Mouse (Mus musculus): ENCODE results near the gene Per3.

The Per3 gene

DNA sequence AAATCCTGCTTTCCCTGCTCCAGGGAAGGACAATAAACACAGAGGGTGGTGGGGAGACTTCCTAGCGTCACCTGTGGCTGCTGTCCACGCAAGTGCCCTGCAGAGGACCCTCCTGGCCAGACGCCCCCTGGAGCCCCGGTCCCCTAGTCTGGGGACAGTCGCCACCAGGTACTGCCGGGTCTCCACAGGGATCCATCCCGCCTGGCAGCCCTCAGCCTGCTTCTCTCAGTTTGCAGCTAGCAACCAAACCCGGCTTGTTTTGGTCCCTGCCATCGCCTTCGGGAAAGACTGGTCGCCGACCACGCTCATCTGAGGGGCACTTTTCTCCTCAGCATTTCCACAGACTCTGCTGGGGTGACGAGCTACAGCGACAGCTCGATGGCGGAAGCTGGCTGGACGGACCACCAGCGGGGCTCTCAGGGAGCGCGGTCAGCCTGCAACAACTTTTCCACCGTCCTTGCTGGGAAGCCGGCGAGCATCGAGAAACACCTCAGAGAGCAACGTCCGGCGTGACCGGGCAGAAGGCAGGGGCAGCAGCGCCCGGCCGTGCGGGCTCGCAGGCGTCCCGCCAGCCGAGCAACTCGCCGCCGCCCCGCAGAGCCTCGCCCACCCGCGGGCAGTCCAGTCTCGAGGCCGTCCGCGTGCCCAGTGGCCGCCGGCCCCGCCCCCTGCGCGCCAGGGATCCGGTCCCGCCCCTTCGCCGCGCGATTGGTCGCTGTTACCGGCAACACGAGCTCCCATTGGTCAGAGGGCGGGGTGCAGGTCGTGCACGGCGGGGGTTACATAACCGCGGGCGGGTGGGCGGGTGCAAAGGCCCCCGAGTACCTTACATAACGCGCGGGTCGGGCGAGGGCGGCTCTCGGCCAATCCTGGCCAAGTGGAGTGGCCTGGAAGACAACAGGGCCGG lies at the start of gene Per3:
Per3 (minus strand) TSS at position 629 of the 907 bp plus-strand sequence.
- peak; percentile 82 for DNase-seq (ENCODE audit: low read depth)

DNA sequence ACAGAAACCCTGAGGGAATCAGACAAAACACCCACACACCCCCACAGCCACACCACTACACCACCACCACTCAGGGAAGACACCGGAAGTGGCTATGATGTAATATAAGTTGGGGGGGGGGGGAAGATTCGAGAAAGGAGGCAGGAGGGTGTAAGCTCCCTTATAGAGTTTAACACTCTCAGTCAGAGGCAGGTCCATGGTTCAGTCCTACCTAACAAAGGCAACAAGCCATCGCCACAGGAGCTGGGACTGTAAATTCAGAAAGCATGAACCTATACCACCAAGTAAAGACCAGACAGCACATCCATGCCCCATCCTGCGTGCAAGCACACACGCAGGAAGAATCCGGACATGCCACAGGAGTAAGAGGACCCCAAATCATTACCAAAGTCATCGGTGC lies 44.8 kb upstream of the Per3 start, which contains the start of gene Gm13090:
Gm13090 (plus strand) TSS at position 301 of the 400 bp plus-strand sequence.
- DNase-seq (ENCODE audit: low read depth): no peak

GRCm38 (mm10) chr4:151088819-151089218 lies 44.4 kb upstream of the Per3 start:
- DNase-seq (ENCODE audit: low read depth): no peak

DNA sequence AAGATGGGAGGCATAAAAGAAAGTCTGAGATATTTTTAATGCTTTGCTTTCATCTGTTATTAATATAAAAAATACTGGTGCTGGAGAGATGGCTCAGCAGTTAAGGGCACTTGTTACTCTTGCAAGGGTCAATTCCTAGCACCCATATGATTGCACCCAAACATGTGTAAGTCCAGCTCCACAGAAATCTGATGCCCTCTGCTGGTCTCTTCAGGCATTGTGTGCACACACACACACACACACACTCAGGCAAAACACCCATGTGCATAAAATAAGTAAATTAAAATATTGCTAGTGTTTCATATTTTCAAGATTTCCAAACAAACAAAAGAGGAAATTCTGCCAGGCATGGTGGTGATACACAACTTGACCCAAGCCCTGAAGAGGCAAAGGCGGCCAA lies 42.9 kb upstream of the Per3 start:
- DNase-seq (ENCODE audit: low read depth): no peak

- no peak for DNase-seq (ENCODE audit: low read depth)
Observed at GRCm38 (mm10) chr4:151083027-151083426, 38.6 kb upstream of the Per3 start.

GRCm38 (mm10) chr4:151081977-151082376 lies 37.5 kb upstream of the Per3 start:
- no peak for DNase-seq (ENCODE audit: low read depth)

DNA sequence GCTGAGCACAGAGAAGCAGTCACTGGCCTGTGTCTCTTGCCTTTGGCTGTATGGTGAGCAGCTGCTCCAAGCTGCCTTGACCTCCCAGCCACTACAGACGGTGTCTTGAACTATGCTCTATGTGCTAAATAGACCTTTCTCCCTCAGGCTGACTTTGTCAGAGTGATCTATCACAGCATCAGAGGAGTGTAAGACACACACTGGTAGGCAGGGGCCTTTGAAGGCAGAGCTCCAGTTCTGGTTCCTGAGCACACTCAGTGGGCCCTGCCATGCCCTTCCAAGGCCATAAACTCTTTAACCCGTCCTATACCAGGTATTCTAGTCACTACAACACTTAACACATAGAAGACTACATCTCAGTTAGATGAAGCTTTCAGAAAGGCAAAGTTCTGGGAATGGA lies 36.9 kb upstream of the Per3 start:
- no peak for DNase-seq (ENCODE audit: low read depth)

DNA sequence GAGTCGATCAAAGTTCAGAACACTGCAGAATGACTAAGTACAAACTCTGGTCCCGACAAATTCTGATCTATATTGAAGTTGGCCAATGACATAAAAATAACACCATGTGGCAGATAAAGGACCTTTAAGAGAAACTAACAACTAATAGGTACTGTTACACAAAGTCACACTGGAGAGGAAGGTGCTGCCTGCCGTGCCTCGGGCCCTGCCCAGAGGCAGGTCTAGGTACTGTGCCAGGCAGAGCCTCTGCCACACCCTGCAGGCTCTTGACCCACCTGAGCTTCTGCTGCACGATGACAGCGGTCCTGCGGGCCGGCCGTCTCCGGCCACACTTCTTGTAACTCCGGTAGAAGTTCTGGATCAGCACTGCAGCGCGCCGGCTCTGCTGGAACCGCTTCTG lies 30.4 kb upstream of the Per3 start:
- no peak for DNase-seq (ENCODE audit: low read depth)

- peak; percentile 27 for DNase-seq (ENCODE audit: low read depth)
Observed at GRCm38 (mm10) chr4:151073108-151073744, 28.8 kb upstream of the Per3 start.

DNA sequence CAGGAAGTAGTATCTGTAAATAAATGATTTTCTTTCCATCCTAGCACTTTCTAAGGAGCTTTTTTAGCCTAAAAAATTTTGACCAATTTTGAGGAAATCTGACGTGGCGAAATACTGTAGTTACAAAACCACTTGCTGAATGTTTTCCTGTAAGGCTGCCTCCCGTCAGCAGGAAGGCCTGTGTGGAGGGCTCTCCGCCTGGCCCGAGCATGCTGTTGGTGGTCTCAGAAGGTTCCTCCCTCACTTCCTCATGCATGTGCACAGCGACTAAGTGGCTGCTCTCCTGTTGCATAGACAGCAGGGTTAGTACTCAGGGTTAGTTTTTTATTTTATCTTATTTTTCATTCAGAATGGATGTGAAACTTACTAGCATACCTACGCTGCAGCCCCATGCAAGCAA lies 26.5 kb upstream of the Per3 start:
- DNase-seq (ENCODE audit: low read depth): no peak

DNA sequence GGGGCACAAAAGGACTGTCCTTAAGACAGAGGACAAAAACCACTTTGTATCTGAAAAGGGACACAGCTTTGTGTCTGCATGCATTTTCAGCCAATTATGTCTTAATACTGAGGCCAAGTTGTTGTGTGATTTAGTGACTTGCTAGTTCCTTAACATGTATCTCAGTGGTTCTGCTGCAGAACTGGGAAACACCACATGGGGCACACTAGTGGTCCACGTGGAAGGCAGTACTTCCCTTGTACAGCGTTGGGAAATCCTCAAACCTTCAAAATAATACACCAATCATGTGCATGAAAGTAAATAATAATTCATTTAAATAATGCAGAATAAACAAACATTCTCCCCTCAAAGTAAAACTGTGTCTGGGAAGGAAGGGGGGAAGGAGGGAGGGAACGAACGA lies 24.3 kb upstream of the Per3 start:
- DNase-seq (ENCODE audit: low read depth): no peak

DNA sequence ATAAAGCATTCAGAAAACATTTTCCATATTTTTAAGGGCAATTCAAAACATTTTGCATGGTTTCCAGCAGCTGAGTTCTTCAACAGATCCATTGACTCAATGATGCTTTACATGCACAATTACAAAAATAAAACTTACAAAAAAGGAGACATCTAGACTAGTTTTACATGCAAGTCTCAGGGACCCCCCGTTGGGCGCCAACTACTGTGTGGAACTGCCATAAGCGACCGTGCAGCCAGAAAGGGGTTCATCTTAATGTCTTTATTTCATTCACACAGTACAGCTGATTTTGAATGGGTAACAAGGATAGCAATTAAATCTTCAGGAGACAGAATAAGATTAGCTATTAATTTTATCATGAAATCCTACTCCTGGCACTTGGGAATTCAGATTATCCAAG lies 15.1 kb upstream of the Per3 start:
- no peak for DNase-seq (ENCODE audit: low read depth)

DNA sequence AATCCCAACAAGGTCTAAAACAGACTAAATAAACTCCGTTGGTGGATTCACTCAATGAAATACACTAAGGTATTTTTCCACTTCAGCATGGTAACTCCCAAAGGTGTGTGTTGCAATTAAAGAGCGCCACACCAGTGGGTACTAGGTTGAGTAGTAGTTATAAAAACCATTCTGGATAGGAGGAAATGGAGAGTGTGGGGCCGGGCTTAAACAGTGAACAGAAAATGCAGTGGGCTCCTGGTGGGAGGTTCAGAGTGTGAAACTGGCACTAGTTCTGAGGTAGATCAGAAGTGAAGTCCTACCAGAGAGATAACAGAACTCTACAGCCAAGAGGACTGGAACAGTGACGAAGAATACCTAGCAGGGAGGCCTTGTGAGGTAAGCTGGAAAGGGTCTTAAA lies 14.2 kb upstream of the Per3 start:
- no peak for DNase-seq (ENCODE audit: low read depth)

DNA sequence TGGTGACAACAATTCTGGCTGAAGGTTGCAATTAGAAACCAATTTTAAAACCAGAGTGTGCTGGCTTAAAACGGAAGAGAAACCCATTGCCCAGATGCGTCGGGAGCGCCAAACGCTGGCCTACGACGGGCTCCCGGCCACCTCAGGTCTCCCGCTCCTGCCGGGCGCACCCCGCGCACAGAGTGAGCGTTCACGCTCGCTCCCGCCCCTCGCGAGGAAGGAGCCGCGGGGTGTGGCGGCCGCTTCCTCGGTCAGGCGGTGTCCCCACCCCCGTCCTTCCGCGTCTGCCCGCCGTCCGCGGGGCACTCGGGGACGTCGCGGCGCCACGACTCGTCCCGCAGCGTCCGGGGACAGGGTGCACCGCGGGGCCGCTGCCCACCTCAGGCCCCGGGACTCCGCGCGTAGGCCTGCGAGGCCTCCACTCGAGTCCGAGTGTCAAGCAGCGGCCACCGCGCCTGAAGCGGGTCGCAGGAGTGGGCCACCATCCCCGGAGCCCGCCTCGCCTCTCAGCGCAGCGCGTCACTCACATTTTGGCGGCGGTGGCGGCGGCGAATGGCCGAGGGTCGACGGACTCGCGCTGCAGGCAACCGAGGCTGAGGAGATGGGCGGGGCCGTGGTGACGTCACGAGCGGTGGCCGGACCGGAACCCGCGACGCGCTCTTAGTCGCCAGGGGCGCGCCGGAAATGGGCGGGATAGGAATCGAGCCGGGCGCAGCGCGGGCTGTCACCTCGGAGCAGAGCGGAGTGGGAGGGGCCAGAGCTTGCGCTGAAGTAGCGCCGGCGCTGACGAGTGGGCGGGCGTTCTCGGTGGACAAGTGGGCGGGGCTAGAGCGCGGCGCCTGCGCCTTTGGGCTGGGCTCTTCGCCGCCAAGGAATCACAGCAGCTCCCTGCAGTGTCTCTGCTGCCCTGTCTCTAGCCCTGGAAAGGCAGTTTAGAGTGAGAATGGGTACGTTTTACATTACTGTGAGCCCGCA lies 13.2 kb upstream of the Per3 start, which contains the start of gene Vamp3:
Vamp3 (minus strand) TSS at position 617 of the 975 bp plus-strand sequence.
- peak; percentile 97 for DNase-seq (ENCODE audit: low read depth)

DNA sequence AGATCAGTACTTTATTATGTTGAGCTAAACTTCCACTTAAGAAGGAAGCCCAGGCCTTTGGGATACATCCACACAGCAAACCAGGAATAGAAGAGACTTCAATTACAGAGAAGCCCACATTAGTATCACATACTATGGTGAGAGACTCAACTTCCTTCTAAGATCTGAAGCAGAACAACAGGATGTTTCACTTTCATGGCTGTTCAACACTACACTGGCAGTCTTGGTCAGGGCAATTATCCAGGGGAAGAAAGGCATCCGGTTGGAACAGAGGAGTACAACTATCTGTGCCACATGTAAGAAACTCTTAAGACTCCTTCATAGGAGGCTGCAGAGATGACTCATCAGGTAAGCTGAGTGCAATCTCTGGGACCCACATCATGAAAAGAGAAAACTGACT lies 6.7 kb upstream of the Per3 start:
- no peak for DNase-seq (ENCODE audit: low read depth)

DNA sequence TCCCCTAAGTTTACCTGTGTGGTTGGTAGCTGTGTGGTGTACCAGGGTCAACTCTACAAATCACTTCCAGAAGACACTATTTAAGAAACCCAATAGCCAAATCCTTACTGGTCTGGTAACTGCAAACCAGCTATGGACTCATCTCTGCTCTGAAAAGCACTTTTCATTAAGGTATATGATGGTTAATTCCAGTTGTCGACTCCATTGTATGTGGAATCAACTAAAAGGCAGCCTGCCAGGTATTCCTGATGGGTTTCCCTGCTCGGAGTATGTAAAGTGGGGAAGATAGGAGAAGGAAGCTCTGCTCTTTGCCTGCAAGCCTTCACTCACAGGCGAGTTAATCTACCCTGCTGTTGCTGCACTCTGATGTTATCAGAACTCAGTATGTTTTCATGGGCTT lies 2.1 kb upstream of the Per3 start:
- DNase-seq (ENCODE audit: low read depth): no peak

GRCm38 (mm10) chr4:151044944-151045570 lies 592 bp upstream of the Per3 start:
- DNase-seq (ENCODE audit: low read depth): no peak

GRCm38 (mm10) chr4:151043281-151043680 lies 1.2 kb downstream of the Per3 start:
- DNase-seq (ENCODE audit: low read depth): no peak

GRCm38 (mm10) chr4:151041506-151041905 lies 3.0 kb downstream of the Per3 start:
- DNase-seq (ENCODE audit: low read depth): no peak

DNA sequence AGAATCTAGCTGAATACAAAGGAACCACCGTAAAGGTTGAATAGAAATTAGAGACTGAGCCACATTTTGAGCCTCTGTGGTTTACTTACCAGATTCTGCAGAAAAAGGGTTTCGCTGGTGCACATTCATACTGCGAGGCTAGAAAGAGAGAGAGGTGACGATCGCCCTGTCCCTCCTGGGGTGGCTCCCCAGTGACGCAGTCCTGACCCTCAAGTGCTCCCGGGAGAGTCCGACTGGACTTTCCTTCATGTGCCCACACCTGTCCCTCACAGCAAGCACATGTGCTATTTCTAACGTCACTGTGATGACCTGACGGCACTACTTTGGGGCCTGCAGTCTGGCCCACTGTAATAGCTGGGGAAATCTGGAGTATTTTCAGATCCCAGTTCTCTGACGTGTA lies 6.7 kb downstream of the Per3 start:
- no peak for DNase-seq (ENCODE audit: low read depth)

DNA sequence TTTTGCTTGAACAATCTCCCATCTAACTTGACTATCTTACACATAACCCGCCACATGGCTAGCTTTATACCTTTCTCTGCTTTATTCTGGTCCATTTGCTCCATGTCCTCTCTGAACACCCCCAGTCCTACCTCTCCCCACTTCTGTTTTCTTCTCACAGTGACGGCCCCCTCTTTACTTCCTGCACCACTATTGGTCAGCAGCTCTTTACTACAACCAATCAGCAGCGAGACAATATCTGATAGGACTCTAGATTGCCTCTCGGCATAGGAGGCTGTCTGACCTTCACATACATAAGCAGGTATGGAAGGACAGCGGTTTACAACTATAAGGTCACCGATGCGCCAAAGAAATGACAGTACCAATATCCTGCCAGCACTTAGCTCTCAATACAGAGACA lies 7.9 kb downstream of the Per3 start:
- no peak for DNase-seq (ENCODE audit: low read depth)

GRCm38 (mm10) chr4:151027001-151027400 lies 17.5 kb downstream of the Per3 start:
- no peak for DNase-seq (ENCODE audit: low read depth)

Measured in c-Kit-positive CD71-positive TER-119-negative erythroid progenitor cells, embryonic 14.5 days (primary cell).